Mouse (Mus musculus) midbrain, embryonic 10.5 days (tissue): Measurements from ENCODE around the gene St8sia1. TPM values are rescaled to one million over a fixed set of nuclear protein-coding genes. Genes with fewer than 3 reads are reported as not detected.
A peak's percentile ranks its signal among the peaks of the same experiment; 100 is the strongest.
"Not testable (repeated sequence)": the region's sequence is repeated elsewhere in the genome, so short reads cannot be mapped to it uniquely, and the experiment has no call there.

Source experiments
- DNase-seq: peaks from one replicate; pipeline ENCODE4 v3.0.0-alpha.2; 2017; ENCODE audit warnings: low spot score
- H3K27ac ChIP-seq: fragments of 300-500 bp; sonication (generic); replicated peaks from 2 replicates; pipeline ENCODE4 v1.5.1; 2016; ENCODE audit warnings: mild to moderate bottlenecking
- H3K27me3 ChIP-seq: fragments of 300-500 bp; sonication (generic); 2 replicates; pipeline ENCODE4 v1.6.1; 2016; ENCODE audit warnings: low read depth, mild to moderate bottlenecking; ENCODE audit not compliant: poor library complexity, severe bottlenecking
- H3K36me3 ChIP-seq: fragments of 300-500 bp; sonication (generic); 2 replicates; pipeline ENCODE4 v1.6.1; 2016; ENCODE audit warnings: mild to moderate bottlenecking, moderate library complexity
- H3K4me1 ChIP-seq: fragments of 300-500 bp; sonication (generic); 2 replicates; pipeline ENCODE4 v1.6.1; 2016
- H3K4me3 ChIP-seq: fragments of 300-500 bp; sonication (generic); 2 replicates; pipeline ENCODE4 v1.5.1; 2016; ENCODE audit warnings: mild to moderate bottlenecking, moderate library complexity
- H3K9me3 ChIP-seq: fragments of 300-500 bp; sonication (generic); replicated peaks from 2 replicates; pipeline ENCODE4 v1.6.1; 2016; ENCODE audit warnings: mild to moderate bottlenecking
- WGBS: fragments of 180-500 bp; shearing (Covaris S2); methylation state at CpG from one replicate; pipeline ENCODE4 v1.1.7; 2016; 5-methylcytosine and 5-hydroxymethylcytosine counted together
- polyA plus RNA-seq: library from polyadenylated mRNA; unstranded; fragments of >200 nt; fragmentation: Nextera tagmentation; extraction: Ambion mirVana; gene quantifications from 2 replicates; pipeline ENCODE4 v1.2.1, GENCODE M21; 2016

The St8sia1 gene
- polyA plus RNA-seq, result 3.2 and 3.9 TPM in 2 replicates

DNA sequence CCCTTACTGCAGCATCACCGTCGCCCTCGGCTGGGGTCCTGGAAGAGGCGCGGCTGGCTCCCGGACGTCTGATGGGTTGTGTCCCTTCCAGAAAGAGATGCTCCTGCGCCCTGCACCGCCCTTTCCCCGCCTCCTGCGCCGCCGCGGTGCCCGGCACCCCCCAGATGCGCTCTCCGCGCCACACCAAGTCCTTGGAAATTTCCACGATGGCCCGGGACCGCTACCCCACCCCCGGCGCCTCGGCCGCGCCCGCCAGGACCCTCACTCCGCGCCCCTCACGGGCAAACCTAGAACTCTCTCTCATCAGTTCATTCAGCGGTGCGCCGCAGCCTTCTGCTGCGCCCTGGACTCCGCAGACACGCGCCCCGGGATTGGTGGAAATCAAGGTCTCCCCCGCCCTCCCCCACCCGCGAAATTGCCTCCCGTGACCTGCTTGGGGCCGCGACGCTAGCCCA, at the start of gene St8sia1:
TSS of gene St8sia1 (minus strand) at position 377 of the 455 bp plus-strand sequence.
- peak; percentile 74 for DNase-seq
- Histone ChIP-seq H3K9me3 (no peaks in the 10 kb centered on the region), H3K4me3 (peak within 1 kb of the TSS; percentile 77), H3K36me3 (peaks cover 10% of the 10 kb centered on the region), H3K27ac (peak within 1 kb of the TSS; percentile 93), H3K27me3 (peaks cover 15% of the 10 kb centered on the region), H3K4me1 (peaks cover 25% of the 10 kb centered on the region)
- WGBS, result under 1% methylated on average over 45 of the region's 45 CpGs

DNA sequence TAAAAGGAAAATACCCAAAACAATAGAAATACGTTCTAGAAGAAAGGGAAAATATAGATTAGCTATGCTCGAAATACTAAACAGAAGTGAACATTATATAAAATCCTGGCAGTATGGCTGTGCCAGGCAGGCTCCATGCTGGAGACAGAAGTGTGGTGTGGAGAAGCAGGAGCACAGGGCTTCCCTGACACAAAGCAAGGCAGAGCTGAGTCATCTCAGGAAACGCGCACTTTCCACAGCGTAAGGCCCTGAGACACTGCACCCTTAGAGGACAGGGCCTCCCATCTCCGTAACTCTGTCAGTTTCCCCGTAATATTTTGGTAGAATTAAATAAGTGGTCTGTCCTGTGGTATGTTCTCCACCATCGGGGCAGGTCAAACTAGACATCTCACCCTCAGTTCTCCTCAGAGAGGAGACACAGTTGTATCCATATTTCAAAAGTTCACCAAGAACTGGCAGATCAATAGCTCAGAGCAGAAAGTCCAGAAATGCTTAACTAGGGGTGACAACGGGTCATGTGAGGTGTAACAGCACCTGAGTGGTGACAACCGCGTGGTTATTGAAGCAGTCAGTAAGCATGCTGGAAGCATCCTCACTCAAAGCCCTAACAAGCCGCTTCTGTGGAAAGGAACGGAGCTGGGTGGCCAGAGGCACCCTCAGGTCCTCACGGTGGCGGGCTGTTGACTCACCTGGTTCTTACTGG, 48.4 kb upstream of the St8sia1 start:
- Histone ChIP-seq H3K27me3 (no peaks in the 10 kb centered on the region), H3K27ac (no peak overlapping the region), H3K4me1 (no peaks in the 10 kb centered on the region), H3K9me3 (no peaks in the 10 kb centered on the region), H3K36me3 (peaks cover 68% of the 10 kb centered on the region), H3K4me3 (no peak overlapping the region)
- no peak for DNase-seq
- 96% methylated on average over 15 of the region's 15 CpGs for WGBS

DNA sequence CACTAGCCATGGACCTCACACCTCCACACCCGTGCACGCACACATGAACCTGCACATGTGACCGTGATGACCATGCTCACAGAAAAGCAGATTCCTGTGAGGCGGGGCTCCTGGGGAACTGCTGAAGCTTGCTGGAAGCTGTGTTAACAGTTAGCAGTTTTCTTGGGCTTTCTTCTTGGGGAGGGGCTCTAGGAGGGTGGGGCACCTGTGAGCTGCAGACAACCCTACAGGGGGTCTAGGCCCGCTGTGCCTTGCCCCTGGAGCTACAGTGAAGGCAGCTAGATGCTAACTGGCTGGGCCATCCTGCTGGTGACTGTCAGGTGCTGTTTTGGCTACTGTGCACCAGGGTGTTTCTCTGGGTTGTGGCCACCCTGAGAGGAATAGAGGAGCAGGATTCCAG, 44.6 kb upstream of the St8sia1 start:
- 81% methylated on average over 5 of the region's 5 CpGs for WGBS
- H3K4me3 ChIP-seq, result no peak overlapping the region

DNA sequence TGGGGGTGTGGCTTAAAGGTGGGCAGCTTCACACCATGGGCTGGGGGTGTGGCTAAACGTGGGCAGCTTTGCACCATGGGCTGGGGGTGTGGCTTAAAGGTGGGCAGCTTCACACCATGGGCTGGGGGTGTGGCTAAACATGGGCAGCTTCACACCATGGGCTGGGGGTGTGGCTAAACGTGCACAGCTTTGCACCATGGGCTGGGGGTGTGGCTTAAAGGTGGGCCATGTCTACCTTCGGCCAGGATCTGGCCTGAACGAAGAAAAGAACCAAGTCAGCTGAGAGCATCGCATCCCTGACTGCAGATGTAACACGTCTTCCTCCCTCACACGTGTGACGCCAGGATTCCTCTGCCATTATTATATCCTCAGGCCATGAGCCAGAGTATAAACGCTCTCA, 41.0 kb upstream of the St8sia1 start:
- not testable (repeated sequence) for H3K9me3 ChIP-seq, H3K27me3 ChIP-seq, H3K4me3 ChIP-seq, H3K27ac ChIP-seq, DNase-seq, H3K4me1 ChIP-seq
- H3K36me3 ChIP-seq, result peaks cover 19% of the 10 kb centered on the region
- 94% methylated on average over 9 of the region's 9 CpGs for WGBS

More for the DNA sequence above, 44.6 kb upstream of the St8sia1 start:
- Histone ChIP-seq H3K36me3 (peaks cover 52% of the 10 kb centered on the region), H3K9me3 (peaks cover 7% of the 10 kb centered on the region; the same call in 1 of the 2 replicates), H3K27me3 (no peaks in the 10 kb centered on the region), H3K27ac (no peak overlapping the region), H3K4me1 (no peaks in the 10 kb centered on the region)
- no peak for DNase-seq

DNA sequence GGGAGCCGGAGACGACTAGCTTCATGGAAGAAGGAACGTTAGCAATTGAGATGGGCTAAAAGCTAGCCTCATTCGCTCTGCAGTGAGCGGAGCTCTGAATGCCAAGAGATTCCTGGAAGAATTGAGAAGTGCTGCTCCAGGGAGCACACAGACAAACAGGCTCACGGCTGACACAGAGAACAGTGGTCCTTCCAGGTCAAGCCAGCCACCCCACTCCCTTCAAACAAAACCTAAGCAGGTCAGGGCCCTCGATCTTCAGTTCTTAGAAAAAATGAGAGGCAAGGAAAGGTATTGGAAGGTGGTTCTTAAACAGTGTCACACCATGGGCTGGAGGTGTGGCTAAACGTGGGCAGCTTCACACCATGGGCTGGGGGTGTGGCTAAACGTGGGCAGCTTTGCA, 40.5 kb upstream of the St8sia1 start:
- no peaks in the 10 kb centered on the region for H3K4me1 ChIP-seq
- H3K4me3 ChIP-seq, result no peak overlapping the region
- no peak for DNase-seq
- H3K27me3 ChIP-seq, result no peaks in the 10 kb centered on the region
- H3K27ac ChIP-seq, result no peak overlapping the region
- 78% methylated on average over 9 of the region's 9 CpGs for WGBS
- peaks cover 15% of the 10 kb centered on the region; the same call in 1 of the 2 replicates for H3K36me3 ChIP-seq
- peaks cover 7% of the 10 kb centered on the region; the same call in 1 of the 2 replicates for H3K9me3 ChIP-seq

DNA sequence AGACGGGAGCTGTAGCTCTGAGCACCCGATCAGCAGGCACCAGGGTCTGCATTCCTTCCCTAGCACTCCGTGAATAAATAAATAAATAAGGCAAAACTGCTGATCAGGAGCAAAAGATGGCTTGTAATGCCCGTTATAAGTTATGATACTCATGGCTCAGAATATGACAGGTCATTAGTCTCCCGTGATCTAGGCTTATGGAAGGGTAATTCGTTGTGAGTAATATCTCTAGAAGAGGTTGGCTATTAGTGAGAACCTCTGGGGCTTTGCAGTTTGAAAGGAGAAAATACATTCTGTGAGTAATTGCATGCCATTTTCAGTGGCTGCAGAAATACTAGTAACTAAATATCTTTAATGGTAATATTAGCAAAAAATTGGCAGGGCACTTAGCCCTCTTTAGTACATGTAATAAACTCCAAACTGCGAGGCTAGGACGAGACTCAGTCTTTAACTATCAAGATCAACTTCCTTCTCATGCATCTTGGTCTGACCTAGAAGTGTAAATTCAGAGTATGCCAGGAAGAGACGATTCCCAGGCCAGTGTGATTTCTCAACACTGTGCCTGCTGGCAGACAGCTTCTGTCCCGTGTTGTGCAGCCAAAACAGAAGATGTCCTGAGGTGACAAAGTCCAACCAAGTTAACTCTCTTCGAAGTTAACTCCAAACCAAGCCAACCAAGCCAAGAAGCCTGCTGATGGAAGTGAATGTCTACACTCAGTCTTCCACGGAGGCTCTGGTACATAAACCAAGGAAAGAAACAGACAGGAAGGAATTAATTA, 34.2 kb upstream of the St8sia1 start:
- no peak for DNase-seq
- H3K27me3 ChIP-seq, result no peaks in the 10 kb centered on the region; the same call in 1 of the 2 replicates
- WGBS, result 78% methylated on average over 12 of the region's 12 CpGs
- no peaks in the 10 kb centered on the region for H3K9me3 ChIP-seq
- peaks cover 10% of the 10 kb centered on the region for H3K4me1 ChIP-seq
- no peak overlapping the region for H3K27ac ChIP-seq
- H3K36me3 ChIP-seq, result no peaks in the 10 kb centered on the region
- no peak overlapping the region for H3K4me3 ChIP-seq

DNA sequence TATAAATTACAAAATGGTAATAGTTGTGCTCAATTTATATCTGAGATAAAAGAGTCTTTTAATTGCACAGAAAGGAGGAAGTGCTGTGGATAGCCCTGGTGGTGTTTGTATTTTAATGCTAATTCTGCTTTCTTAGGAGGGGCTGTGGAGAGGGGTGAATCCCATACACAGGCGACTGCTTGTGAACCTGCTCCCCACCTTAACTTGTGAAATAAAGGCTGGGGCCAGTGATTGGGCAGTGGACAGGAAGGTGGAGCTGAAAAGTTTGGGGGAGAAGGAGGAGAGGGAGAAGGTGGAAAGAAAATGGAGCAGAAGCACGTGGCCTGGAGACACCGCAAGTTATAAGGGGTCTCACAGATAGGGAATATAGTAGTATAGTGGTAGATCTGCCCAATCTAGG, 32.6 kb upstream of the St8sia1 start:
- DNase-seq, result no peak
- Histone ChIP-seq H3K4me3 (no peak overlapping the region), H3K4me1 (peaks cover 18% of the 10 kb centered on the region), H3K27me3 (no peaks in the 10 kb centered on the region; the same call in 1 of the 2 replicates), H3K27ac (no peak overlapping the region), H3K36me3 (no peaks in the 10 kb centered on the region), H3K9me3 (no peaks in the 10 kb centered on the region)
- WGBS, result 69% methylated on average over 3 of the region's 3 CpGs

DNA sequence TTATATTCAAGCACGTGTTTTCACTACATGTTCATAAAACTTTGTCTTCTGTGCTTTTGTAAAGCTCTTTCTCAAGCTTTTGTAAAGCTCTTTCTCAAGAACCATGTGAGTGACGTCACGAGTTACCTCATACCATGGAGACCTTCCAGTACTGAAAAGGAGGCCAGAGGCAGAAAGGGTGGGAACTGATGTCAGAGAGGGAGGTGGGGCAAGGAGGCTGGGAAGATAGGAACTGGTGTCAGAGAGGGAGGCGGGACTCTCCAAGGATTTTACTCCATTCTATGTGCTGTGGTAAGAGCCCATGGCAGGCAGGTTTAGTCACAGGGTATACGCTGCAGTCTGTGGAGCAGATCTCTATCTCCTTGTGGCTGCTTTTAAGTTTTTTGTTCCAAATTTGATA, 31.3 kb upstream of the St8sia1 start:
- H3K4me3 ChIP-seq, result no peak overlapping the region
- H3K27ac ChIP-seq, result no peak overlapping the region
- no peaks in the 10 kb centered on the region; the same call in 1 of the 2 replicates for H3K27me3 ChIP-seq
- H3K36me3 ChIP-seq, result no peaks in the 10 kb centered on the region
- 74% methylated on average over 5 of the region's 5 CpGs for WGBS
- no peaks in the 10 kb centered on the region for H3K9me3 ChIP-seq
- DNase-seq, result no peak
- H3K4me1 ChIP-seq, result peaks cover 26% of the 10 kb centered on the region

DNA sequence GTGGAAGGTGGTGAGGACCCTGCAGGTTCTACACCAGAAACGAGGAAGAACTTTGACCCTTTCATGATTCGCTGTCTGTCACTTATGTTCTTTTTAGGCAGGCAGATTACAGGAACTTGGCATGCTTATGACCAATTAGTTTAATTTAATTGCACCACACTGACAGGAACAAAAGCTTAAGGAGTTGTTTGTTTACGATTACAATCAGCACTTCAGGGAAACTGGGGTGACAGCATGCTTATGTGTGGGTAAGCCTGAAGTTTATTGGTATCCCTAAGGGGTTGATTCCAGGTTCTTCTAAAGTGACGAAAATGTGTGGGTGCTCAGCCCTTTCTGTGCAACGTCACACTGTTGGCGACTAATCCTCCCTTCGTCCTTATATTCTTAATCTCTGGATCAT, 30.6 kb upstream of the St8sia1 start:
- WGBS, result 74% methylated on average over 7 of the region's 7 CpGs

DNA sequence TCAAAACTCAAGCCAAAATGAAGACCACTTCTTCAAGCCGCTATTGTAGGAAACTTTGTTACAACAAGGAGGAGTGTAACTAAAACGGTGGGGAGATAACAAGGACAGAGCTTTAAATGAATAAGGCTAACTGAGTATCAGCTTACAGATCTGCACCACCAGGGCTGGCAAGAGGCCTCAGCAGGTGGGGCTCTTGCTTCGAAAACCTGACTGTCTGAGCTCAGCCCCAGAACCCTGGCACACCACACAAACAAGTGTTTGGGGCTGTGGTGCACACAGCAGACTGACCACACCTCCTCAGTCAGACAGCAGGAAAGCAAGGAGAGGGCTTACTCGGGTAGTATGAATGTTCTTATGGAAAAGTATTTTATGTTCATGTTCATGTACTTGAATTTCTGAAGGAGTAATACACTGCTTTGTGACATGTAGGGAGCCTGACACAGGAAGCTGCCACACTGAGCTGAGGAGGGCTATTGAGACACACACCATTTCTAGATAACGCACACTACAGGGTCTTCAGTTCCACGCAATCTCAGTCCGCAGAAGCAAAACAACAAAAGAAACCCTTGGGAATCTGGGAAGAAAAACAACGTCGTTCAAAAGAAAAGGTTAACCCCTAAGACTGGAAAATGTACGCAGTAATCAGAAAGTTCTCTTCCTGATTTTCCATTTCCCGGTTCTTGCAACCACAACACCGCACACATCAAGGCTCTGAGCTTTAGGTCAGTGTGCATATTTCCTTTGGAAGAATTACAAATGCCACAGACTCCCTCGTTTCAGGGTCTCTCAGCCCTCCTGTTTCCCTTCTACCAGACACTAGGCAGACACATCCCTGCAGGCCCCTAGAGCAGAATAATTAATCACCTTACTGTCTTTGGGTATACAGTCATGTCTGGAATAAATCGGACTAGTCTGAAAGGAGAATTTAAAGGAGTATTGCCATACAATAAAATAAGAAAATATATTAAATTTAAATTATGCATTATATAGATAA, 29.8 kb upstream of the St8sia1 start:
- no peak overlapping the region for H3K4me3 ChIP-seq
- H3K27me3 ChIP-seq, result no peaks in the 10 kb centered on the region; the same call in 1 of the 2 replicates
- no peak for DNase-seq
- no peaks in the 10 kb centered on the region for H3K9me3 ChIP-seq
- H3K27ac ChIP-seq, result peak overlapping the region; percentile 23; the same call in 1 of the 2 replicates
- 43% methylated on average over 14 of the region's 14 CpGs for WGBS
- H3K36me3 ChIP-seq, result no peaks in the 10 kb centered on the region
- H3K4me1 ChIP-seq, result peaks cover 26% of the 10 kb centered on the region

More for the DNA sequence above, 30.6 kb upstream of the St8sia1 start:
- Histone ChIP-seq H3K36me3 (no peaks in the 10 kb centered on the region), H3K4me3 (no peak overlapping the region), H3K4me1 (peaks cover 26% of the 10 kb centered on the region), H3K9me3 (no peaks in the 10 kb centered on the region), H3K27me3 (no peaks in the 10 kb centered on the region; the same call in 1 of the 2 replicates), H3K27ac (no peak overlapping the region)
- no peak for DNase-seq

DNA sequence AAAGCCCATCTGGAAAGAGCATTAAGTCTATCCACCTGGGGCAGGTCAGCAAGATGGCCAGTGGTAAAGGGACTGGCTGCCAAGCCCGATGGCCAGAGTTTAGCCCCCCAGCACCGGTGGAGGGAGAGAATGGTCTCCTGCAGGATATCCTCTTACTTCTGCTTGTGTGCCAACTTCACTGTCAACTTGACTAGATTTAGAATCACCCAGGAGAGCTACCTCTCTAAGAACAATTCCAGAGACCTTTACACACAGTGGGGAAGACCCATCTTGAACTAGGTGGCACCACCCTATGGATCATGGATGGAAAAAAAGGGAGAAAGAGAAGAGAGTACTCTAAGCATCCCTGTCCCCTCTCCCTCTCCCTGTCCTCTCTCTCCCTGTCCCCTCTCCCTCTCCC, 28.7 kb upstream of the St8sia1 start:
- no peaks in the 10 kb centered on the region for H3K9me3 ChIP-seq
- H3K36me3 ChIP-seq, result no peaks in the 10 kb centered on the region
- 0 out of 2 replicates have a peak overlapping the region, but pooled peaks have one; percentile 23 for H3K27ac ChIP-seq
- WGBS, result 63% methylated on average over 2 of the region's 2 CpGs
- peaks cover 26% of the 10 kb centered on the region for H3K4me1 ChIP-seq
- no peak for DNase-seq
- no peaks in the 10 kb centered on the region; the same call in 1 of the 2 replicates for H3K27me3 ChIP-seq
- no peak overlapping the region for H3K4me3 ChIP-seq

DNA sequence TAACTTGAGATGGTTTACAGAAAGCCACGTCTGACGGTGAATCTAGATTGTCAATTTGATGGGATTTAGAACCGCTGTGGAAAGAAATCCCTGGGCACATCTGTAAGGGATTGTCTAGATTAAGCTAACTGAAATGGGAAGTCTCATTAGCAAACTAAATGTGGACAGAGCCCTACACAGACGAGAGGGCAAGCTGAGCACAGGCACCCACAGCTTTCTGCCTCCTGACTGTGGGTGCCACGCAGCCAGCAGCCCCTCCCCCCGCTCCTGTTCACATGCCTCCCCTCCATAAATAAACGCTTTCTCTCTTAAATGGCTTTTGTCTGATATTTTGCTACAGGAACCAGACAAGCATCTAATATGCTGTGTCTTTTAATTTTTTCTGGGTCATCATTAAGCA, 27.8 kb upstream of the St8sia1 start:
- WGBS, result 63% methylated on average over 7 of the region's 7 CpGs
- H3K4me3 ChIP-seq, result no peak overlapping the region
- H3K27me3 ChIP-seq, result no peaks in the 10 kb centered on the region; the same call in 1 of the 2 replicates
- no peak for DNase-seq
- H3K36me3 ChIP-seq, result no peaks in the 10 kb centered on the region
- peaks cover 26% of the 10 kb centered on the region for H3K4me1 ChIP-seq
- H3K9me3 ChIP-seq, result no peaks in the 10 kb centered on the region
- H3K27ac ChIP-seq, result no peak overlapping the region
